Mouse (Mus musculus): ENCODE results near the gene Arl6ip5.

DNA sequence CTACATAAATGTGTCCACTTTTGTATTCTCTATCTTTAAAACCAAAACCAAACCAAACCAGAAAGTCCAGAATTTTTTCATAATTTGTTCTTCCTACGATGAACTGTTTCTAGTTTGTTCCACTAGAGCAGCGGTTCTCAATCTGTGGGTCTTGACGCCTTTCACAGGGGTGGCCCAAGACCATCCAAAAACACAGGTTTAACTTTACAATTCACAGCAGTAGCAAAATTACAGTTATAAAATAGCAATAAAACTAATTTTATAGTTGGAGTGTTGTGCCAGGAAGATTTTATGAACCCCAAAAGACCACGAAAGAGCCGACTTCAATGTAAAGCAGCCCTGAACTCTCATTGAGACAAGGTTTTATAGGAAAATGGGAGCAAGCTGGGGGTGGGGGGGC is 25.6 kb downstream of the Arl6ip5 start:
- TF ChIP-seq CTCF (IDR thresholded peaks at IDR 0.05; ENCODE audit: low read depth, low read length) (no peak), POLR2A (IDR thresholded peaks at IDR 0.05; ENCODE audit: extremely low read depth, insufficient read depth, low read length) (no peak)
